Mouse (Mus musculus): ENCODE measurements around the gene Tigd4. TPM values are rescaled to one million over a fixed set of nuclear protein-coding genes. Genes with fewer than 3 reads are reported as not detected.
A peak's percentile ranks its signal among the peaks of the same experiment; 100 is the strongest.

The Tigd4 gene
- polyA plus RNA-seq, 1 experiment, result 0.01 TPM

GRCm38 (mm10) chr3:84637095-84637494 lies 43.7 kb downstream of the Tigd4 start:
- H3K36me3 ChIP-seq (ENCODE audit: control insufficient read depth, insufficient read depth), result no peaks in the 10 kb centered on the region
- no peak overlapping the region for H3K4me2 ChIP-seq (ENCODE audit: low read depth)
- H3K27me3 ChIP-seq (ENCODE audit: control insufficient read depth, insufficient read depth, insufficient read length), result no peaks in the 10 kb centered on the region
- no peak for TF ChIP-seq MYOG (IDR thresholded peaks at IDR 0.05; ENCODE audit: control insufficient read depth in 1 of 3, insufficient read depth in 1 of 3, insufficient read length in 2 of 3, low read depth in 2 of 3)
- TF ChIP-seq MYOD1 (IDR thresholded peaks at IDR 0.05; ENCODE audit: control insufficient read depth in 1 of 3, insufficient read length in 2 of 3, low read depth in 2 of 3), result no peak
- no peaks in the 10 kb centered on the region for H3K79me2 ChIP-seq (ENCODE audit: control insufficient read depth, insufficient read depth)
- no peak overlapping the region for H3ac ChIP-seq (ENCODE audit: control insufficient read depth, insufficient read length)
- H3K4me3 ChIP-seq, result no peak overlapping the region

GRCm38 (mm10) chr3:84637890-84638578 lies 44.7 kb downstream of the Tigd4 start:
- no peaks in the 10 kb centered on the region for H3K36me3 ChIP-seq (ENCODE audit: control insufficient read depth, insufficient read depth)
- no peak overlapping the region for H3K4me2 ChIP-seq (ENCODE audit: low read depth)

GRCm38 (mm10) chr3:84638858-84639257 lies 45.5 kb downstream of the Tigd4 start:
- TF ChIP-seq SRF (IDR thresholded peaks at IDR 0.05; ENCODE audit: control insufficient read depth, insufficient read length, low read depth) (no peak), REST (IDR thresholded peaks at IDR 0.05; ENCODE audit: insufficient read depth, insufficient read length) (no peak), MYOD1 (IDR thresholded peaks at IDR 0.05; ENCODE audit: control insufficient read depth in 1 of 3, insufficient read length in 2 of 3, low read depth in 2 of 3) (no peak), E2F4 (IDR thresholded peaks at IDR 0.05; ENCODE audit: insufficient read depth) (no peak), POLR2AphosphoS2 (IDR thresholded peaks at IDR 0.05; ENCODE audit: insufficient read length, low read depth) (no peak), POLR2A (IDR thresholded peaks at IDR 0.05; ENCODE audit: insufficient read length, low read depth) (no peak), MAX (IDR thresholded peaks at IDR 0.05; ENCODE audit: low read depth) (no peak), TCF3 (IDR thresholded peaks at IDR 0.05; ENCODE audit: insufficient read length, low read depth) (no peak), CEBPB (IDR thresholded peaks at IDR 0.05; ENCODE audit: insufficient read depth, poor library complexity, severe bottlenecking) (no peak), MYOG (IDR thresholded peaks at IDR 0.05; ENCODE audit: control insufficient read depth in 1 of 3, insufficient read depth in 1 of 3, insufficient read length in 2 of 3, low read depth in 2 of 3) (no peak), TCF12 (IDR thresholded peaks at IDR 0.05; ENCODE audit: insufficient read depth, poor library complexity, severe bottlenecking) (no peak), USF1 (IDR thresholded peaks at IDR 0.05; ENCODE audit: low read depth) (no peak)
- Histone ChIP-seq H3K79me2 (ENCODE audit: control insufficient read depth, insufficient read depth) (no peaks in the 10 kb centered on the region), H3K4me3 (no peak overlapping the region), H3K36me3 (ENCODE audit: control insufficient read depth, insufficient read depth) (no peaks in the 10 kb centered on the region), H3ac (ENCODE audit: control insufficient read depth, insufficient read length) (no peak overlapping the region), H3K4me2 (ENCODE audit: low read depth) (no peak overlapping the region), H3K27me3 (ENCODE audit: control insufficient read depth, insufficient read depth, insufficient read length) (no peaks in the 10 kb centered on the region)

More at GRCm38 (mm10) chr3:84637890-84638578, 44.7 kb downstream of the Tigd4 start:
- Histone ChIP-seq H3K27me3 (ENCODE audit: control insufficient read depth, insufficient read depth, insufficient read length) (no peaks in the 10 kb centered on the region), H3ac (ENCODE audit: control insufficient read depth, insufficient read length) (no peak overlapping the region), H3K4me3 (no peak overlapping the region), H3K79me2 (ENCODE audit: control insufficient read depth, insufficient read depth) (no peaks in the 10 kb centered on the region)
- TF ChIP-seq MYOG (IDR thresholded peaks at IDR 0.05; ENCODE audit: control insufficient read depth in 1 of 3, insufficient read depth in 1 of 3, insufficient read length in 2 of 3, low read depth in 2 of 3) (no peak), SRF (IDR thresholded peaks at IDR 0.05; ENCODE audit: control insufficient read depth, insufficient read length, low read depth) (no peak), MAX (IDR thresholded peaks at IDR 0.05; ENCODE audit: low read depth) (no peak), TCF12 (IDR thresholded peaks at IDR 0.05; ENCODE audit: insufficient read depth, poor library complexity, severe bottlenecking) (no peak), E2F4 (IDR thresholded peaks at IDR 0.05; ENCODE audit: insufficient read depth) (no peak), CEBPB (IDR thresholded peaks at IDR 0.05; ENCODE audit: insufficient read depth, poor library complexity, severe bottlenecking) (no peak), POLR2AphosphoS2 (IDR thresholded peaks at IDR 0.05; ENCODE audit: insufficient read length, low read depth) (no peak), REST (IDR thresholded peaks at IDR 0.05; ENCODE audit: insufficient read depth, insufficient read length) (no peak), TCF3 (IDR thresholded peaks at IDR 0.05; ENCODE audit: insufficient read length, low read depth) (no peak), USF1 (IDR thresholded peaks at IDR 0.05; ENCODE audit: low read depth) (no peak), POLR2A (IDR thresholded peaks at IDR 0.05; ENCODE audit: insufficient read length, low read depth) (no peak), MYOD1 (IDR thresholded peaks at IDR 0.05; ENCODE audit: control insufficient read depth in 1 of 3, insufficient read length in 2 of 3, low read depth in 2 of 3) (no peak)

- no peaks in the 10 kb centered on the region for H3K36me3 ChIP-seq (ENCODE audit: control insufficient read depth, insufficient read depth)
- no peaks in the 10 kb centered on the region for H3K79me2 ChIP-seq (ENCODE audit: control insufficient read depth, insufficient read depth)
- TF ChIP-seq MYOG (IDR thresholded peaks at IDR 0.05; ENCODE audit: control insufficient read depth in 1 of 3, insufficient read depth in 1 of 3, insufficient read length in 2 of 3, low read depth in 2 of 3) (peak in 1 of 3 experiments; percentile 15), POLR2AphosphoS2 (IDR thresholded peaks at IDR 0.05; ENCODE audit: insufficient read length, low read depth) (no peak), MYOD1 (IDR thresholded peaks at IDR 0.05; ENCODE audit: control insufficient read depth in 1 of 3, insufficient read length in 2 of 3, low read depth in 2 of 3) (peak in 1 of 3 experiments; percentile 50)
- no peak overlapping the region for H3ac ChIP-seq (ENCODE audit: control insufficient read depth, insufficient read length)
- H3K4me3 ChIP-seq, result no peak overlapping the region
- no peaks in the 10 kb centered on the region for H3K27me3 ChIP-seq (ENCODE audit: control insufficient read depth, insufficient read depth, insufficient read length)
- no peak overlapping the region for H3K4me2 ChIP-seq (ENCODE audit: low read depth)
Observed at GRCm38 (mm10) chr3:84639767-84640500, 46.6 kb downstream of the Tigd4 start.

GRCm38 (mm10) chr3:84640536-84640935 lies 47.2 kb downstream of the Tigd4 start:
- H3K4me3 ChIP-seq, result no peak overlapping the region
- H3ac ChIP-seq (ENCODE audit: control insufficient read depth, insufficient read length), result no peak overlapping the region
- no peaks in the 10 kb centered on the region for H3K36me3 ChIP-seq (ENCODE audit: control insufficient read depth, insufficient read depth)
- no peaks in the 10 kb centered on the region for H3K79me2 ChIP-seq (ENCODE audit: control insufficient read depth, insufficient read depth)
- TF ChIP-seq MYOG (IDR thresholded peaks at IDR 0.05; ENCODE audit: control insufficient read depth in 1 of 3, insufficient read depth in 1 of 3, insufficient read length in 2 of 3, low read depth in 2 of 3) (no peak), TCF12 (IDR thresholded peaks at IDR 0.05; ENCODE audit: insufficient read depth, poor library complexity, severe bottlenecking) (no peak), CEBPB (IDR thresholded peaks at IDR 0.05; ENCODE audit: insufficient read depth, poor library complexity, severe bottlenecking) (no peak), REST (IDR thresholded peaks at IDR 0.05; ENCODE audit: insufficient read depth, insufficient read length) (no peak), POLR2AphosphoS2 (IDR thresholded peaks at IDR 0.05; ENCODE audit: insufficient read length, low read depth) (no peak), MYOD1 (IDR thresholded peaks at IDR 0.05; ENCODE audit: control insufficient read depth in 1 of 3, insufficient read length in 2 of 3, low read depth in 2 of 3) (no peak), TCF3 (IDR thresholded peaks at IDR 0.05; ENCODE audit: insufficient read length, low read depth) (no peak), SRF (IDR thresholded peaks at IDR 0.05; ENCODE audit: control insufficient read depth, insufficient read length, low read depth) (no peak), MAX (IDR thresholded peaks at IDR 0.05; ENCODE audit: low read depth) (no peak), E2F4 (IDR thresholded peaks at IDR 0.05; ENCODE audit: insufficient read depth) (no peak), POLR2A (IDR thresholded peaks at IDR 0.05; ENCODE audit: insufficient read length, low read depth) (no peak), USF1 (IDR thresholded peaks at IDR 0.05; ENCODE audit: low read depth) (no peak)
- H3K4me2 ChIP-seq (ENCODE audit: low read depth), result no peak overlapping the region
- H3K27me3 ChIP-seq (ENCODE audit: control insufficient read depth, insufficient read depth, insufficient read length), result no peaks in the 10 kb centered on the region

Measured in myocyte (in vitro differentiated cells).